Mouse (Mus musculus) MEL (cell line): Measurements from ENCODE around the gene Dusp27. TPM values are rescaled to one million over a fixed set of nuclear protein-coding genes. Genes with fewer than 3 reads are reported as not detected.

ENCODE experiments used
- BHLHE40 ChIP-seq: IDR thresholded peaks from 2 replicates; pipeline ENCODE4 v1.6.1; 2012; ENCODE audit warnings: low read depth, mild to moderate bottlenecking, inconsistent platforms, low read length, improper control_type of control experiment, borderline replicate concordance
- CTCF ChIP-seq, 3 experiments: IDR thresholded peaks in 2 of 3; conservative IDR thresholded peaks in 1 of 3; 2 replicates each; pipeline ENCODE4 v1.5.1; 2011 to 2012; ENCODE audit warnings: low read length in 3 of 3, low read depth in 2 of 3, mild to moderate bottlenecking in 2 of 3, improper control_type of control experiment in 1 of 3, inconsistent platforms in 1 of 3, mixed read lengths in 1 of 3, moderate library complexity in 1 of 3; ENCODE audit not compliant: control insufficient read depth in 1 of 3, insufficient read depth in 1 of 3, poor library complexity in 1 of 3, severe bottlenecking in 1 of 3
- E2F4 ChIP-seq: IDR thresholded peaks from 2 replicates; pipeline ENCODE4 v1.6.1; 2011; ENCODE audit warnings: low read depth, low read length, improper control_type of control experiment, borderline replicate concordance
- ELF1 ChIP-seq: IDR thresholded peaks from 2 replicates; pipeline ENCODE4 v1.6.1; 2014; ENCODE audit warnings: low read depth, mild to moderate bottlenecking, inconsistent platforms, low read length, improper control_type of control experiment, moderate library complexity
- EP300 ChIP-seq, 2 experiments: IDR thresholded peaks; 2 replicates each; pipeline ENCODE4 v1.6.1; 2011; ENCODE audit warnings: improper control_type of control experiment in 2 of 2, low read length in 2 of 2, low read depth in 1 of 2, mild to moderate bottlenecking in 1 of 2
- GABPA ChIP-seq: IDR thresholded peaks from 2 replicates; pipeline ENCODE4 v1.6.1; 2012; ENCODE audit warnings: low read depth, mild to moderate bottlenecking, inconsistent platforms, low read length, improper control_type of control experiment, moderate library complexity
- JUND ChIP-seq: IDR thresholded peaks from 2 replicates; pipeline ENCODE4 v1.6.1; 2011; ENCODE audit warnings: low read depth, mild to moderate bottlenecking, improper control_type of control experiment, low read length
- MAZ ChIP-seq: IDR thresholded peaks from 2 replicates; pipeline ENCODE4 v1.6.1; 2012; ENCODE audit warnings: low read depth, mild to moderate bottlenecking, inconsistent platforms, low read length, improper control_type of control experiment
- MEF2A ChIP-seq: IDR thresholded peaks from 2 replicates; pipeline ENCODE4 v1.6.1; 2014; ENCODE audit warnings: low read depth, mild to moderate bottlenecking, inconsistent platforms, low read length, improper control_type of control experiment; ENCODE audit not compliant: poor library complexity, insufficient replicate concordance, severe bottlenecking; ENCODE audit errors: extremely low read depth
- MYB ChIP-seq: IDR thresholded peaks from 2 replicates; pipeline ENCODE4 v1.6.1; 2011; ENCODE audit warnings: mild to moderate bottlenecking, low read depth, low read length, improper control_type of control experiment
- NRF1 ChIP-seq: IDR thresholded peaks from 2 replicates; pipeline ENCODE4 v1.6.1; 2014; ENCODE audit warnings: low read depth, mild to moderate bottlenecking, inconsistent platforms, low read length, improper control_type of control experiment, moderate library complexity; ENCODE audit not compliant: poor library complexity, insufficient read depth, severe bottlenecking
- POLR2A ChIP-seq, 2 experiments: IDR thresholded peaks; 2 replicates each; pipeline ENCODE4 v1.6.1; 2011 to 2012; ENCODE audit warnings: low read length in 2 of 2, mild to moderate bottlenecking in 2 of 2, control low read depth in 1 of 2, improper control_type of control experiment in 1 of 2, low read depth in 1 of 2, moderate library complexity in 1 of 2; ENCODE audit not compliant: control insufficient read depth in 1 of 2, insufficient read depth in 1 of 2, poor library complexity in 1 of 2
- POLR2AphosphoS5 ChIP-seq: IDR thresholded peaks from 2 replicates; pipeline ENCODE4 v1.6.1; 2012; ENCODE audit warnings: low read depth, borderline replicate concordance, mild to moderate bottlenecking, inconsistent platforms, low read length, moderate library complexity, mixed read lengths
- RAD21 ChIP-seq: IDR thresholded peaks from 2 replicates; pipeline ENCODE4 v1.6.1; 2011; ENCODE audit warnings: mild to moderate bottlenecking, low read depth, low read length, improper control_type of control experiment
- RCOR1 ChIP-seq: IDR thresholded peaks from 2 replicates; pipeline ENCODE4 v1.6.1; 2012; ENCODE audit warnings: low read depth, mild to moderate bottlenecking, inconsistent platforms, low read length, improper control_type of control experiment
- TBP ChIP-seq: IDR thresholded peaks from 2 replicates; pipeline ENCODE4 v1.8.0; 2011; ENCODE audit warnings: low read depth, low read length, improper control_type of control experiment
- UBTF ChIP-seq: IDR thresholded peaks from 2 replicates; pipeline ENCODE4 v1.6.1; 2012; ENCODE audit warnings: low read depth, mild to moderate bottlenecking, inconsistent platforms, low read length, improper control_type of control experiment, moderate library complexity, borderline replicate concordance; ENCODE audit not compliant: insufficient read depth
- USF1 ChIP-seq: IDR thresholded peaks from 2 replicates; pipeline ENCODE4 v1.6.1; 2014; ENCODE audit warnings: low read depth, mild to moderate bottlenecking, inconsistent platforms, low read length, improper control_type of control experiment, moderate library complexity
- USF2 ChIP-seq, 2 experiments: IDR thresholded peaks; 2 replicates each; pipeline ENCODE4 v1.6.1; 2011 to 2012; ENCODE audit warnings: improper control_type of control experiment in 2 of 2, low read length in 2 of 2, borderline replicate concordance in 1 of 2, inconsistent platforms in 1 of 2, low read depth in 1 of 2, mild to moderate bottlenecking in 1 of 2; ENCODE audit not compliant: insufficient read depth in 1 of 2
- ZC3H11A ChIP-seq: IDR thresholded peaks from 2 replicates; pipeline ENCODE4 v1.6.1; 2012; ENCODE audit warnings: low read depth, mild to moderate bottlenecking, inconsistent platforms, low read length, improper control_type of control experiment
- ZKSCAN1 ChIP-seq: IDR thresholded peaks from 2 replicates; pipeline ENCODE4 v1.6.1; 2012; ENCODE audit warnings: low read depth, mild to moderate bottlenecking, inconsistent platforms, low read length, improper control_type of control experiment, moderate library complexity
- ZMIZ1 ChIP-seq: IDR thresholded peaks from 2 replicates; pipeline ENCODE4 v1.6.1; 2012; ENCODE audit warnings: low read depth, mild to moderate bottlenecking, inconsistent platforms, low read length, improper control_type of control experiment, moderate library complexity
- polyA plus RNA-seq, 2 experiments: library from polyadenylated mRNA; stranded (reverse) in 1 of 2; unstranded in 1 of 2; fragments of >175 nt in 1 of 2; fragments of >200 nt in 1 of 2; gene quantifications; 2 replicates each; pipeline versions ENCODE4 v1.2.1 to v1.2.4; 2012; ENCODE audit warnings: low replicate concordance in 2 of 2, low read depth in 1 of 2; ENCODE audit not compliant: insufficient read length in 2 of 2, insufficient read depth in 1 of 2, missing spikeins in 1 of 2
- total RNA-seq: library from RNA; depleted of rRNA; stranded (reverse); fragments of 300-350 nt; gene quantifications from 2 replicates; pipeline ENCODE4 v1.2.3, GENCODE M21; 2012

Dusp27 gene
- total and polyA plus RNA-seq, 3 experiments = not detected

DNA sequence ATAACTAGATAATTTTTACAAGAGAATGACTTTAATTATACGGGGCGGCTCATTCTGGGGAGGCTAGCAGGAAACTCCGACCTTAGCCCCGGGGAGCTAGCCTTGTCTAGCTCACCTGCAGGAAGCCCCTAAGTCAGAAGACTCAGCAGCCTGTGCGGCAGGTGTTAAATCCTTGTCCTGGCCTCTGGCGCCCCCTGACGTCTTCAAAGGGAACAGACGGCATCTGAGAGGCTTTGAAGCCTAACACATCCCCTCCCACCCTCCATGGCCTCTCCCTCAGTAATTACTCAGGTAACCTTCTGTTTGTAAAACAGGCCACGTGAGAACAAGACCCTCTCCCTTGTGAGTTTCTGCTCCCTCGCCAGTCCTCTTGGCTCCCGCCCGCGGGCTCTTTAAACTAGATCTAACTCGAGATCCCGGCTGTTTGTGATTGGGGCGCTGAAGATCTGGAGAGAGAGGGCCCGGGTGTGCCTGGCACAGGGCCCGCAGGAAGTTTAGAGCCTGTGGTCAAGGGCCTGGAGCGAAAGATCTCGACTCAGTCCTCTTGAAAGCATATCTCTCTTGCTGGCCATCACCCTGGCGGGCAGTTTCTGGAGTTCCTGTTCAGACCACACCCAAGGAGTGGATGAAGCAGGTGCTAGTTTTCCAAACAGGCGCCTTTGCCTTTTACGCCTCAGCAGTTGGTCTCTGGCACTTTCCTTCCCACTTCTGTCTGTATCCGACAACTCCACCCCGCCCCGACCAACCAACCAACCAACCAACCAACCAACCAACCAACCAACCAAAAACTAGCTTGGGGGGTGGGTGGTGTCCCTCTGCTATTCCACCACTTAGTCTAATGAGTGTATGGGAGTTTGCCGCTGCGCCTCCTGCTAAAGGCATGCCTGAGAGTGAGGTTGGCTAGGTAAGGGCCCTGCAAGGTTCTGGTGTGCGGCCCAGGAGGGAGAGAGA lies 26.7 kb upstream of the Dusp27 start (continued):
- TF ChIP-seq GABPA (no peak), POLR2AphosphoS5 (no peak), ZMIZ1 (no peak), MYB (no peak), UBTF (no peak), E2F4 (no peak), CTCF (IDR thresholded peaks at IDR 0.05 in 2 of 3, conservative IDR thresholded peaks at IDR 0.05 in 1 of 3; ENCODE audit: control insufficient read depth in 1 of 3, insufficient read depth in 1 of 3, low read depth in 2 of 3, low read length in 3 of 3, poor library complexity in 1 of 3, severe bottlenecking in 1 of 3) (peak; percentile 85 to 98 (median 95)), USF2 (IDR thresholded peaks at IDR 0.05; ENCODE audit: borderline replicate concordance in 1 of 2, insufficient read depth in 1 of 2, low read depth in 1 of 2, low read length in 2 of 2) (no peak), POLR2A (IDR thresholded peaks at IDR 0.05; ENCODE audit: control insufficient read depth in 1 of 2, insufficient read depth in 1 of 2, low read depth in 1 of 2, low read length in 2 of 2, poor library complexity in 1 of 2) (no peak), ELF1 (peak; percentile 15; the same call in 1 of the 2 replicates), TBP (no peak), RCOR1 (no peak), BHLHE40 (no peak), USF1 (no peak), RAD21 (no peak; the same call in none of the 2 replicates), JUND (no peak), MEF2A (no peak), NRF1 (no peak), EP300 (IDR thresholded peaks at IDR 0.05; ENCODE audit: low read depth in 1 of 2, low read length in 2 of 2) (no peak), MAZ (no peak; the same call in 1 of the 2 replicates), ZKSCAN1 (no peak), ZC3H11A (peak; percentile 95)
